Mouse (Mus musculus) small intestine, adult 2 months (tissue): ENCODE data around the gene Rcor2.

Experiments
- CTCF ChIP-seq: fragments of 200-500 bp; IDR thresholded peaks from 2 replicates; pipeline ENCODE4 v1.5.1; 2012; ENCODE audit warnings: low read depth, mild to moderate bottlenecking, control low read depth, inconsistent platforms, low read length, moderate library complexity, mixed read lengths; ENCODE audit not compliant: insufficient replicate concordance, insufficient read length; ENCODE audit errors: extremely low read depth
- POLR2A ChIP-seq: fragments of 200-500 bp; IDR thresholded peaks from 2 replicates; pipeline ENCODE4 v1.6.1; 2012; ENCODE audit warnings: low read depth, mild to moderate bottlenecking, control low read depth, inconsistent platforms, low read length, moderate library complexity

DNA sequence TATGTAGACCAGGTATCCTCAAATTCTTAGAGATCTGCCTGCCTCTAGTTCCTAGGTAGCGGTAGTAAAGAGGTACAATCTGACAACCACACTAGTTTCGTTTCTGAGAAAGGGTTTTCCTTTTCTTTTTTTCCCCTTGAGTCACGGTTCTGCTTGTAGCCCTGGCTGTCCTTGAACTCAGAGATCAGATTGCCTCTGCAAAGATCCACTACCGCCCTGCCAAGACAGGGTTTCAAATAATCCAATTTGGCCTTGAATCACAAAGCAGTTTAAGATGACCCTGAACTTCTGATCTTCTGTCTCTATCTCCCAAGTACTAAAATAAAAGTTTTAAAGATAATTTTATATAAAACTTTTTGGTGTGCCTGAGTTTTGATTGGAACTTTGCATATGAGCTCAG, 50.6 kb downstream of the Rcor2 start:
- TF ChIP-seq CTCF (no peak), POLR2A (no peak)
